Mouse (Mus musculus) hindbrain, embryonic 15.5 days (tissue): ENCODE results near the gene Aamp. TPM values are rescaled to one million over a fixed set of nuclear protein-coding genes. Genes with fewer than 3 reads are reported as not detected.
A peak's percentile ranks its signal among the peaks of the same experiment; 100 is the strongest.

ENCODE experiments used
- ATAC-seq: fragments of 200-750 bp; cut with Nextera tagmentation; 2 replicates; pipeline ENCODE4 v1.8.0; 2017; ENCODE audit warnings: low read depth, moderate number of reproducible peaks, moderate TSS enrichment; ENCODE audit not compliant: low FRiP score
- H3K27ac ChIP-seq: fragments of 300-500 bp; sonication (generic); replicated peaks from 2 replicates; pipeline ENCODE4 v1.5.1; 2015; ENCODE audit warnings: mild to moderate bottlenecking, inconsistent platforms
- H3K27me3 ChIP-seq: fragments of 300-500 bp; sonication (generic); 2 replicates; pipeline ENCODE4 v1.6.1; 2015; ENCODE audit warnings: control low read depth, inconsistent platforms
- H3K36me3 ChIP-seq: fragments of 300-500 bp; sonication (generic); 2 replicates; pipeline ENCODE4 v1.6.1; 2015; ENCODE audit warnings: control low read depth, inconsistent platforms
- H3K4me1 ChIP-seq: fragments of 300-500 bp; sonication (generic); replicated peaks from 2 replicates; pipeline ENCODE4 v1.6.1; 2015; ENCODE audit warnings: control low read depth, inconsistent platforms
- H3K4me2 ChIP-seq: fragments of 300-500 bp; sonication (generic); 2 replicates; pipeline ENCODE4 v1.6.1; 2015; ENCODE audit warnings: moderate library complexity, mild to moderate bottlenecking, inconsistent platforms
- H3K4me3 ChIP-seq: fragments of 300-500 bp; sonication (generic); 2 replicates; pipeline ENCODE4 v1.5.1; 2015; ENCODE audit warnings: mild to moderate bottlenecking, inconsistent platforms
- H3K9ac ChIP-seq: fragments of 300-500 bp; sonication (generic); 2 replicates; pipeline ENCODE4 v1.6.1; 2015; ENCODE audit warnings: inconsistent platforms
- H3K9me3 ChIP-seq: fragments of 300-500 bp; sonication (generic); 2 replicates; pipeline ENCODE4 v1.6.1; 2016; ENCODE audit warnings: control low read depth, inconsistent platforms
- WGBS: fragments of 180-500 bp; shearing (Covaris S2); methylation state at CpG from one replicate; pipeline ENCODE4 v1.1.7; 2015; 5-methylcytosine and 5-hydroxymethylcytosine counted together
- polyA plus RNA-seq: library from polyadenylated mRNA; unstranded; fragments of >200 nt; fragmentation: Nextera tagmentation; extraction: Ambion mirVana; gene quantifications from 2 replicates; pipeline ENCODE4 v1.2.1, GENCODE M21; 2015

Aamp gene
- polyA plus RNA-seq, 1 experiment from 2014 or later: 217 TPM

DNA sequence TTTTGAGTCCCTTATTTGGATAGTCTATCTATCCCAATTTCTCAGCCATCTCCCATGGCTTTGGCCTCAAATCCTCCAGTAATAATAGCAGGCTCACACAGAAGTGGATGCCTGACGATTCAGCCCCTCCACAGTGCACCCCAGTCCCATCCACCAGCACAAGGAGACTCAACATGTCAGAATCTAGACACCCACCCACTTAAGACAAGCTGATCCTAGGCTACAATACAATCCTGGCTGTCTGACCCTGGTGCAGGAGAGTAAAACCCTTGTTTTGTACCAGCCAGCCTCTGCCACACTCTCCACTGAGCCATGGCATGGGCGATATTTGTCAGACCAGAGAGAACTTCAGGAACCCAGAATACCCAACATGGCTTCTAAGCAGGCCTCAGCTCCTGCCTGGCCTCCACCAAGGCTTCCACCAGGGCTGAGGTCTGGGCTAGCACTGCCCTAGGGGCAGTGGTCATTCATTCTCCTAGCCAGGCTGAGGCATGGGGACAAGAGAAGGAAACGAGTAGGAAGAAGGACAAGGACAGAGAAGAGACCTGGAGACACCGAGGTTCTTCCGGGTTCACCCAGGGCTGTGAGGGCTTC is 13.7 kb upstream of the Aamp start:
- Histone ChIP-seq H3K4me2 (no peak overlapping the region), H3K9me3 (no peaks in the 10 kb centered on the region), H3K36me3 (no peaks in the 10 kb centered on the region; the same call in 1 of the 2 replicates), H3K27me3 (peaks cover 12% of the 10 kb centered on the region), H3K9ac (no peak overlapping the region), H3K4me3 (no peak overlapping the region), H3K4me1 (peaks cover 27% of the 10 kb centered on the region), H3K27ac (no peak overlapping the region)
- ATAC-seq: no peak
- WGBS: 90% methylated on average over 5 of the region's 5 CpGs

DNA sequence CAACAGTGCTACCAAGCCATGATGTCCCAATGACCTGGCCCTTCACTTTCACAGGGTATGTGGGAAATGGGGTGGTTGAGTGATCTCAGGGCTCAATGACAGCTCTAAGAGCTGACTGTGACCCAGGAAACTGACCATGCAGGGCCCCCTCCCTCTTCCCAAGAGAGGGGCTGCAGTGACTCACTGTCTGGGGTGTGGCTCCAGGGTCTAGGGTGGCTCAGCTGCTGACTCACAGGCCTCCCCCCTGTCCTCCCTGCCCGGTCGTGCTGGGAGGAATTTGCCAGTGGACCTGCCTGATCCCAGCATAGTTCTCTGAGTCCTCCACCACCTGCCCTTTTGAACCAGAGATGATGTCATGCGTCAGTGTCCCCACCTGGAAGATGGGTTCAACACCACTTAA is 12.7 kb upstream of the Aamp start:
- peaks cover 31% of the 10 kb centered on the region for H3K4me1 ChIP-seq
- H3K27me3 ChIP-seq: 0 out of 2 replicates have a peak, but pooled peaks cover 6% of the 10 kb centered on the region
- no peaks in the 10 kb centered on the region for H3K9me3 ChIP-seq
- no peaks in the 10 kb centered on the region; the same call in 1 of the 2 replicates for H3K36me3 ChIP-seq
- WGBS: 81% methylated on average over 3 of the region's 3 CpGs
- H3K27ac ChIP-seq: no peak overlapping the region
- no peak overlapping the region for H3K4me2 ChIP-seq
- no peak for ATAC-seq
- H3K9ac ChIP-seq: no peak overlapping the region
- no peak overlapping the region for H3K4me3 ChIP-seq

DNA sequence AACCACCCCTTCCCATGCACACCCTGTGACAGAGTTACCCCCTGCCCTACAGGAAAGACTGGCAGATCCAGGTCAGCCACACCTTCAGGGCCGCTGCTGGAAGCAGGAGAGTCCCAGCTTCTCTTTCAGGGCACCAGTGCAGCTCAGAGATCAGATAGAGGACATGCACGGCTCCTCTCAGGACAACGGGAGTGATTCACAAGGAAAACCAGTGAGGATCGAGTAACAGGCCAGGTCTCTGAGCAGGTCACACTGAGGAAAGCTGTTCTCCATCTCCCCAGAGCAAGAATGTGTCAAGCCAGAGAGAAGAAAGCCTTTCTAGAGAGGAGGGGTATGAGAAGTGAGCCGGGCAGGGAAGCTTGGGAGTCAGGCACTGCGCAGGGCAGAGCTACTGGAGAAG is 11.9 kb upstream of the Aamp start:
- H3K4me2 ChIP-seq: peak overlapping the region; percentile 12; the same call in 1 of the 2 replicates
- H3K9me3 ChIP-seq: no peaks in the 10 kb centered on the region
- no peak for ATAC-seq
- H3K4me3 ChIP-seq: no peak overlapping the region
- H3K9ac ChIP-seq: no peak overlapping the region
- peaks cover 2% of the 10 kb centered on the region; the same call in 1 of the 2 replicates for H3K36me3 ChIP-seq
- peak overlapping the region; percentile 84 for H3K27ac ChIP-seq
- 62% methylated on average over 6 of the region's 6 CpGs for WGBS
- peaks cover 31% of the 10 kb centered on the region for H3K4me1 ChIP-seq
- no peaks in the 10 kb centered on the region for H3K27me3 ChIP-seq

DNA sequence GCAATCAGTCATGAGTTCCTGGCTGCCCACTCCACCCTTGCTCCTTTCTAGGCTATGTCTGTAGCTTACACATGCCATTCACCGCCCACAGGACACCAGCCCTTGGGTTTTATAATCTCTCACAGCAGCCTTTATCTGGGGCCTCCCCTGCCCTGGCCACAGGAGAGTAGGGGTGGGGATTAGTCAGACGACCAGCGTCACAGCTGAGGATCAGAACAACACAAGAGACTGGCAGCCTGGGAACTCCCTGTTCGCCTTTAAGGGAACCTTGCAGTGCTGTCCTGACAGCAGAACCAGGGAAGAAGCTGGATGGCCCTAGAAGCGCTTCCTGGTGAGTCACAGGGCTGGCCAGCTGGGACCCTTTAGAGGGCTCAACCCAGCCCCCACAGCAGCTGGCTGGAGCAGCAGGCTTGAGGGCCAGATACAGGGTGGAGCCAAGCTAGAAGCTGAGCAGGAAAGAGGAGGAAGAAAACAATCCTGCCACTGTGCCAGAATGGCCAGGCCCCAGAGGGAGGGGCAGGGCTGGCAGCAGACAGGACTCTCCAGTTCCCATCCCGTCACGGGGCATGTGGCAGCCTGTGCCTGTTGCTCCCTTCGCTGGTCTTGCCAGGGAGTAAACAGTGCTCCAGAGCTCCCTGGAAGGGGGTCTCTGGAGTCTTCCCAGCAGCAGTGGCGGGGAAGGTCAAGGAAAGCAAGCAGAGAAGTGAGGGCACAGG is 11.1 kb upstream of the Aamp start:
- H3K4me1 ChIP-seq: peaks cover 31% of the 10 kb centered on the region
- ATAC-seq: peak; percentile 91
- H3K27me3 ChIP-seq: no peaks in the 10 kb centered on the region
- H3K4me2 ChIP-seq: peak overlapping the region; percentile 12
- H3K9ac ChIP-seq: no peak overlapping the region
- 25% methylated on average over 9 of the region's 9 CpGs for WGBS
- peaks cover 3% of the 10 kb centered on the region; the same call in 1 of the 2 replicates for H3K36me3 ChIP-seq
- no peaks in the 10 kb centered on the region for H3K9me3 ChIP-seq
- H3K4me3 ChIP-seq: no peak overlapping the region
- peak overlapping the region; percentile 84 for H3K27ac ChIP-seq

DNA sequence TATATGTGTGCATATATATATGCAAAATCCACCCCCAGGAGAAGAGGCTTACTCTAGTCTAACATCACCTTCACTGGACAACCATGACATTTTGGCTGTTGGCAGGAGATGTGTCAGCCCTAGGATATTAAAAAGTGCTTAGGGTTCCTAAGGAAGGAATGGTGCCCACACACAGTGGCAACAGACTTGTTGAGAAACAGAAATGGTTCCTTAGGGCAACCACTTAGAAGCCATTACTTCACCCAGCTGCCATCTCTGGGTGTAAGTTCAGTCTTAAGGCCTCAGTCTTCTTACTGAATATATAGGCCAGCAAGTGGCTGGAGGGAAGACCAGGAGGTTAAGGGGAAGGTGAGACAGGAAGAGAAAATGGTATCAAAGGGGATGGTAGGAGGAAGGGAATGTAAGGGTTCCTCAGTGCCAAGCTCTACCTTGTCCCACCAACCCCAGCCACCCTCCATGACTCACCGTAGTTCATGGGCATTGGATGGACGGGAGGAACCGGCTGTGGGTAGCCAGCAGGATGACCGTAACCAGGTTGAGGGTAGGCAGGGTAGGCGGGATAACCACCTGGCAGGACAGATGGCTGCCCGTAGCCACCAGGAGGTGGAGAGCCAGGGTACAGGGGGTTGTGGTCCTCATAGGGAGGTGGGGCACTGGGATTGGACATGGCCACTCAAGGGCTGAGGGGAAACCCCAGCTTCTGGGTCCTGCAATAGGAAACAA is 10.4 kb upstream of the Aamp start:
- Histone ChIP-seq H3K4me2 (no peak overlapping the region), H3K4me3 (no peak overlapping the region), H3K36me3 (peaks cover 3% of the 10 kb centered on the region; the same call in 1 of the 2 replicates), H3K9me3 (no peaks in the 10 kb centered on the region), H3K4me1 (peaks cover 38% of the 10 kb centered on the region), H3K9ac (no peak overlapping the region), H3K27ac (peak overlapping the region; percentile 84), H3K27me3 (no peaks in the 10 kb centered on the region)
- 89% methylated on average over 6 of the region's 6 CpGs for WGBS
- ATAC-seq: no peak

DNA sequence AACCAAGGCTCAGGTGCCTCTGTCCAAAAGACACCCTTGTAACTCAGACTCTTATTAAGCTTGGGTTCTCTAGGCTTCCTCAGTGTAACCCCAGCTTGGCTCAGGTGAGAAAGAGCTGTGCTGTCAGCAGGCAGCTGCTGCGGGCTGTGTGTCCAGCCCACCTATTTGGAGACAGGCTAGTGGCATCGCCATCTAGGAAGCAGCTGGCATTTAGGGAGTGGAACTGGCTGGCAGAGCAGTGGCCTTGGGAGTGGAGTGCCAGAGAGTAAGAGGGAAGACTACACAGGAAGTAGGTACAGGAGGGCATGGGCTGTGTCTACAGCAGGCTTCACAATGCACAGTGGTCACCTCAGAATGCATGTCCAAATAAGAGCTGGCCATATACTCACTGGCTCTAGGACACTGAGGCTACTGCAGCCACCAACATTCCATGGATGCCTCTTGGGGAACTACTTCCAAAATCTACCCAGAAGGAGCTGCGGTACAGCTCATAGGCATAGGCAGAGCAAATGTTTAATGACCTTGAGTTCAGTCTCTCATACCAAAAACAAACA is 9.6 kb upstream of the Aamp start:
- Histone ChIP-seq H3K27ac (no peak overlapping the region), H3K4me3 (no peak overlapping the region), H3K27me3 (no peaks in the 10 kb centered on the region), H3K9ac (no peak overlapping the region), H3K4me2 (no peak overlapping the region), H3K9me3 (no peaks in the 10 kb centered on the region), H3K4me1 (peaks cover 41% of the 10 kb centered on the region), H3K36me3 (peaks cover 3% of the 10 kb centered on the region; the same call in 1 of the 2 replicates)
- ATAC-seq: no peak
- WGBS: 92% methylated on average over 3 of the region's 3 CpGs

DNA sequence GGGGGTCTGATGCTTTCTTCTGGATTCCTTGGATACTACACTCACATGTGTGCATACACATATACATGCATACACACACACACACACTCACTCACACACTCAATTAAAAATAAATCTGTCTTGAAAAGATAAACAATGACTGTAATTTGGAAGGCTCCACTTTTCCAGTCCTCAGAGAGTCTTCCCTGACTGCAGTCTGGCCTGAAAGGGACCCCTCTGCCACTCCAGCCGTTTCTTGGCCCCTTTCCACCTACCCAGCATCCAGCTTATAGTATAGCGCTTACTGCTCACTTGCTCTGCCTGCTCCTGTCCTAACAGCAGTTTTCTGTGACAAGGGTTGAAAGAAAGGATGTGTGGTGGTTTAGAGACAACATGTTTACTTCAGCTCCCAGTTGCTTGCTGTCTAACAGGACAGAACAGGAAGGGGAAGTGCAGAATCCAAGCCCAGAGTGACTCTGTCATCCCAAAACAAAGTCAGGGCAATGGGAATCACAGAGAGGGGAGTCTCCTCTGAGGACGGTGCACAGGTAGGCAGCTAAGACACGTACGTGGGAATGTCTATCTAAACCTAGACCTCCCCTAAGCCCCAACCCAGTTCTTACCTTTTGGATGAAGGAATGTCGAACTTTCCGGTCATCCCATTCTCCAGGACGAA is 8.9 kb upstream of the Aamp start:
- no peaks in the 10 kb centered on the region for H3K27me3 ChIP-seq
- no peaks in the 10 kb centered on the region for H3K9me3 ChIP-seq
- no peak overlapping the region for H3K4me3 ChIP-seq
- H3K4me1 ChIP-seq: peaks cover 41% of the 10 kb centered on the region
- ATAC-seq: no peak
- 85% methylated on average over 8 of the region's 8 CpGs for WGBS
- no peak overlapping the region for H3K9ac ChIP-seq
- no peak overlapping the region for H3K27ac ChIP-seq
- peaks cover 3% of the 10 kb centered on the region; the same call in 1 of the 2 replicates for H3K36me3 ChIP-seq
- no peak overlapping the region for H3K4me2 ChIP-seq

DNA sequence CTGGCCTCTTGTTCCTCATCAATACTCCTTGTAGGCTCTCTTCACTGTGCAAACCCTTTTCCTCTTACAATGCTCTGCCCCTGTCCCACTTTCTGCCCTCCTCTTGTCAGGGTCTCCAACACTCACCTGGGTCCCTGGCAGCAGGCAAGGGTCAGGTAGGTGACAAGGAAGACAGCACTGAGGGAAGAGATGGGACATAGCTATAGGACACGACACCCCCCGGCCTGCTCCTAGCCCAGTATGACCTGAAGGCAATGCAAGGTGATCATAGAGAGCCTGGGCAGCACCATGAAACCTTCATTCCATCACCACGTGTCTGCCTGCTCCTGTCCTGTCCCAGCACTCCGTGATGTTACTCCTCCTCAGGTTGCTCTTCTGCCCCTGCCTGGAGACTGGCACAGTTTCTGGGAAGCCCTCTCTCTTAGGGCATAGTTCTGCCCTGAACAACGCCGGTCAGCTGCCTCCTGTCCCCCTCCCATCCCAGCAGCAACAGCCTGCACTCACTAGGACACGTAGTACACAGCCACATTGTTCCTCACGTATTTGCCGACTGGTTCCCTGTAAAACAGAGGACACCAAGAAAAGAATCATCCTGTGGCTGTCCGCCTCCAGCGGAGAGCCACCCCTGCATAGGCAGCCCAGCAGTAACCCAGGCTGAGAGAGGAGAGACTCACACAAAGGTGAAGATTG is 7.9 kb upstream of the Aamp start:
- H3K4me2 ChIP-seq: no peak overlapping the region
- no peak overlapping the region for H3K4me3 ChIP-seq
- H3K27ac ChIP-seq: no peak overlapping the region
- H3K4me1 ChIP-seq: peaks cover 42% of the 10 kb centered on the region
- no peaks in the 10 kb centered on the region for H3K27me3 ChIP-seq
- no peak overlapping the region for H3K9ac ChIP-seq
- H3K36me3 ChIP-seq: peaks cover 3% of the 10 kb centered on the region; the same call in 1 of the 2 replicates
- WGBS: 82% methylated on average over 11 of the region's 11 CpGs
- H3K9me3 ChIP-seq: no peaks in the 10 kb centered on the region
- no peak for ATAC-seq

DNA sequence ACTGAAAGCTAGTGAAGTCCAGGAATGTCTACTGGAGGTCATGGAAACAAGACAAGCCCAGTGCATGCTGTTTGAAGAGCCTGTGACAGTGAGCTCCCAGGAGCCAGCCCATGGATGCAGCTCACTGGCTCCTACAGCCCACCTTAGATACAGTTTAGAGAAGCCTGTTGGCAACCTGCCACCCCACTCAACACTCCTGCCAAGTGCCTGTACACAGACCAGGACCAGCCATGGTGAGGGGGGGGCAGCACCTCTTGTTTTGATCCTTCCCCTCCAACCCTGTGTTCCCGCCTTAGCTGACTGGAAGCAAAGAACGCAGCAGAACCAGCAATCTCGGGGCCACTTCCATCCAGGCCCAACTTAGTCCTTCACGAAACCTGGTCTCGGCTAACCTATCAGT is 5.6 kb upstream of the Aamp start:
- peaks cover 34% of the 10 kb centered on the region for H3K4me1 ChIP-seq
- no peak for ATAC-seq
- H3K9ac ChIP-seq: no peak overlapping the region
- H3K27me3 ChIP-seq: no peaks in the 10 kb centered on the region
- no peak overlapping the region for H3K27ac ChIP-seq
- no peak overlapping the region for H3K4me2 ChIP-seq
- no peak overlapping the region for H3K4me3 ChIP-seq
- peaks cover 3% of the 10 kb centered on the region; the same call in 1 of the 2 replicates for H3K36me3 ChIP-seq
- 89% methylated on average over 5 of the region's 5 CpGs for WGBS
- no peaks in the 10 kb centered on the region for H3K9me3 ChIP-seq

DNA sequence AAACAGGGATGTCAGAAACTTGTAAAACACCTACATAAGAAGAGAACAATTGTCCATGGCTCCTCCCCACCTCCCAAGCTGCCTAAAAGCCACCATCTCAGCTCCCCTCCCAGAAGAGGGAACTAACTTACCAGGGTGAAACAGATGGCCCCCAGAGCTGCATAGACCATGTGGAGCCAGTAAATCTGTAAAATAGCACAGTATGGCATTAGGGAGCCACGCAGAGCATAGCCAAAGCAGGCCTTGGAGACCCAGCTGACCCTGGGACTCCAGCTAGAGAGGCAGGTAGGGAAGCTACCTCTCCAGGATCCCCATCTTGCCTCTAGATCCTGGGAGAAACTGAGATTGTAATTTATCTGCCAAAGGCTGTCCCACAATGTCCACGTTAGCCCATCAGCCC is 5.2 kb upstream of the Aamp start:
- Histone ChIP-seq H3K36me3 (peaks cover 3% of the 10 kb centered on the region; the same call in 1 of the 2 replicates), H3K9ac (no peak overlapping the region)

DNA sequence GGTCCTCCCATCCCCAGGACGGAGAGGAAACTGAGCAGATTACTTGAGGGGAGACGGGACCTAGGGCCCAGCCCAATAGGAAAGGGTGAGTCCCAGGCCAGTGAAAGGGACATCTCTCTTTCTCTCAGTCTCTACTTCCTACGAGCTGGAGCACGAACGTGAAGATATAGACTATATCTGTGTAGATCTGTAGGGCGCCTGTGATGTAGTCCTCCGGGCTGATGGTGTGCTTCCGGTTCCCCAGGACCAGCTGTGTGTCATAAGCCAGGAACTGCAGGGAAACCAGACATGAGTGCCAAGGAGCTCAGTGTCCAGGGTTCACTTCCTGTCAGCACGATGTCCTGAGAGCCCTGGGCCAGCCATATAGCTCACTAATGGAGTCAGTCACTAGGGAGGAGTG is 4.7 kb upstream of the Aamp start:
- 91% methylated on average over 9 of the region's 9 CpGs for WGBS
- no peaks in the 10 kb centered on the region for H3K9me3 ChIP-seq
- no peak overlapping the region for H3K9ac ChIP-seq
- peaks cover 33% of the 10 kb centered on the region for H3K4me1 ChIP-seq
- H3K27ac ChIP-seq: no peak overlapping the region
- ATAC-seq: no peak
- H3K27me3 ChIP-seq: no peaks in the 10 kb centered on the region
- no peak overlapping the region for H3K4me3 ChIP-seq
- no peak overlapping the region for H3K4me2 ChIP-seq
- peaks cover 3% of the 10 kb centered on the region; the same call in 1 of the 2 replicates for H3K36me3 ChIP-seq

More for the DNA sequence above, 5.2 kb upstream of the Aamp start:
- no peak for ATAC-seq
- no peaks in the 10 kb centered on the region for H3K27me3 ChIP-seq
- no peak overlapping the region for H3K27ac ChIP-seq
- no peak overlapping the region for H3K4me2 ChIP-seq
- H3K4me3 ChIP-seq: no peak overlapping the region
- H3K4me1 ChIP-seq: peaks cover 33% of the 10 kb centered on the region
- WGBS: 82% methylated on average over 2 of the region's 2 CpGs
- no peaks in the 10 kb centered on the region for H3K9me3 ChIP-seq
